Mouse (Mus musculus): ENCODE measurements around the gene Tnfaip8l1. TPM values are rescaled to one million over a fixed set of nuclear protein-coding genes. Genes with fewer than 3 reads are reported as not detected.

Gene Tnfaip8l1
- polyA plus RNA-seq, 1 experiment: 3.5 TPM

DNA sequence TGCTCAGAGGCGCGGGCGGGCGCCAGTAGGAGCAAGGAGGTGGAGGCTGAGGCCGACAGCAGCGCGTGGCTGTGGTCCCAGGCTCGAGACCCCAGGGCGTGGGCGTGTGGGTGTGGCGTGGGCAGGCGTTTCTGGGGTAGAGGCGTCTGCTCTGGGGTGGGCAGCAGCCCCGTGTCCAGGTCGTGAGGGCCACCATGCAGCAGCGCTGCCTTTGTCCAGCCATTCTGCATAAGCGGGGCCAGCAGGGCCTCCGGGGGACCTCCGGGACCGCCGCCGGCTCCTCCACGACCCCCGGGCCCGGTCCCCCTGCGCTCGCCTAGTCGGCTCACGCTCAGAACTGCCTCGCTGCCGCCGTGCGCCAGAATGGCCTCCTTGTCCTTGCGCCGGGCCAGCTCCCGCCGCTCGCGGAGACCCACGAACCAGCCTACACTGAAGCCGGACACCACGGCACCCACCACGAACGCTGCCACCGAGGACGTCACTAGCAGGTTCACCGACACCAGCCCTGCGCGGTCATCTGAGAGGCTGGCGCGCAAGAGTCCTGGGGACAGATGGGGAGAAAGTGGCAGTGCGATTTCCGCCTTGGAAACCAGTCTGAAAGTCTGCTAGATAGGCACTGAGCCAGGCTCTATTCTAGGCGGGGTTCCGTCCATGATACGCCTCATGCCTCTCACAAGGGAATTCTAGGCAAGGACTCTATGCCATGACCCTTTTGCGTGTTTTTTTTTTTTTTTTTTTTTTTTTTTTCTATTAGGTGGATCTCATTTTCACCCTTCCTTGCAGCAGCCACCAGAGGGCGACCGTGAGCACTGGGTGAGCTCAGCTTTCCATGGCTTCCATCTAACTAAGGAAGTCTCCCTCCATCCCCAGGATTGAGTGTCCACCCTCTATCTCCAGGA is 37.7 kb upstream of the Tnfaip8l1 start:
- 0 out of 2 replicates have a peak, but pooled peaks cover 2% of the 10 kb centered on the region for H3K4me1 ChIP-seq (ENCODE audit: control insufficient read depth, insufficient read depth, low read length)
- TF ChIP-seq POLR2A (IDR thresholded peaks at IDR 0.05; ENCODE audit: borderline replicate concordance, extremely low read depth, low read depth, low read length) (0 out of 2 replicates have a peak, but pooled peaks have one; percentile 11), CTCF (IDR thresholded peaks at IDR 0.05; ENCODE audit: insufficient read depth, low read length) (peak; percentile 82)
- peak; percentile 57 for DNase-seq
- H3K4me3 ChIP-seq (replicated peaks; ENCODE audit: extremely low read depth, low read depth, low read length): peak overlapping the region; percentile 52
- WGBS: 28% methylated on average over 59 of the region's 59 CpGs

DNA sequence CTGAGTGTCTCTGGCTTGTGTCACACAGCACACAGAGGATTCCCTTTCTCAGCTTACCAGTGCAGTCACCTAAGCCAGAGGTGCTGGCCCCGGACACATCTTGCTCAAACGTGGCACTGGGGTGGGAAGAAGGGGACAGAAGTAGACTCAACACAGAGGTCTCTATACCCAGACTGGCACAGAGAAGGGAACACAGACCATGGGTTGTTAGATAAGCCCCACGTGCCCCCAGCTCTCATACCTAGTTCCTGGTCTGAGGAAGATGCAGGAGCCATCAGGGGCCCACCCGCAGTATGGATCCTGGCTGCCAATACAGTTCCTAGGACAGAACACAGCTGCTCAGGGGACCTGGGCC is 37.0 kb upstream of the Tnfaip8l1 start:
- no peak for DNase-seq
- H3K4me3 ChIP-seq (replicated peaks; ENCODE audit: extremely low read depth, low read depth, low read length): no peak overlapping the region
- H3K4me1 ChIP-seq (ENCODE audit: control insufficient read depth, insufficient read depth, low read length): no peaks in the 10 kb centered on the region
- WGBS: 87% methylated on average over 4 of the region's 4 CpGs
- no peak for TF ChIP-seq POLR2A (IDR thresholded peaks at IDR 0.05; ENCODE audit: borderline replicate concordance, extremely low read depth, low read depth, low read length)
- no peak for TF ChIP-seq CTCF (IDR thresholded peaks at IDR 0.05; ENCODE audit: insufficient read depth, low read length)

DNA sequence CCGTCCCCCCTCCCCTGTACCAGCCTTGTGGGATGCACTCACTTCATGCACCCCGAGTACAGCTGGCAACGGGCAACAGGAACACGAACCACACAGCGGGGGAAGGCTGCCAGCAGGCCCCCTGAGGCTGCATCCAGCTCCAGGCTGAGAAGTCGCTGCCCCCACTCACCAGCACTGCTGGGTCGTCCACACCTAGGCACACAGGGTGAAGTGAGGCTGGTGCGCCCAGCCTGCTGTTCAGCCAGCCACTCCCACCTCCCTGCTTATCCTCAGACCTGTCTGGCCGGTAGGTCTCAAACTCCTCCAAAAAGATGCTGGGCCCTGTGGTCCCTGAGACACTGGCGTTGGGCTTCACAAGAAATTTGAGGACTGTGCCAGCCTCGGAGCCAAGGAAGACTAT is 36.1 kb upstream of the Tnfaip8l1 start:
- Histone ChIP-seq H3K4me1 (ENCODE audit: control insufficient read depth, insufficient read depth, low read length) (no peaks in the 10 kb centered on the region), H3K4me3 (replicated peaks; ENCODE audit: extremely low read depth, low read depth, low read length) (no peak overlapping the region)
- no peak for TF ChIP-seq POLR2A (IDR thresholded peaks at IDR 0.05; ENCODE audit: borderline replicate concordance, extremely low read depth, low read depth, low read length)
- TF ChIP-seq CTCF (IDR thresholded peaks at IDR 0.05; ENCODE audit: insufficient read depth, low read length): no peak
- 81% methylated on average over 11 of the region's 11 CpGs for WGBS
- no peak for DNase-seq

DNA sequence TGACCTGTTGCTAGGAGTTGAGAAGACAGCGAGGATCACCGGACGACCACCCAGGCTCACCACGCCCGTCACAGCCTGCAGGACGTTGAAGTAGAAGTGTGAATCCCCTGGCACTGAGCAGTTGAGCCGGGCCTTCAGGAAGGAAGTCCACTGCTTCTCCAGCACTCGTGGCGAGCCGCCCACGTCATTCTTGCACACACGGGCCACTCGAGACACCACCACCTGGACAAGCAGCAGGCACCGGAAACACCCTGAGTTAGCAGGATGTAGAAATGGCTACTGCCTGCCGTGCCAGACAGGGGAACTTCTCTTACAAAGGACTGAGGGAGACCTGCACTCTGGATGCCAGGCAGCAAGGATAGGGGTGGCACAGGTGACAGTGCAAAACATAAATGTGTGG is 34.0 kb upstream of the Tnfaip8l1 start:
- peaks cover 3% of the 10 kb centered on the region; the same call in 1 of the 2 replicates for H3K4me1 ChIP-seq (ENCODE audit: control insufficient read depth, insufficient read depth, low read length)
- 39% methylated on average over 15 of the region's 15 CpGs for WGBS
- H3K4me3 ChIP-seq (replicated peaks; ENCODE audit: extremely low read depth, low read depth, low read length): no peak overlapping the region
- no peak for DNase-seq
- TF ChIP-seq POLR2A (IDR thresholded peaks at IDR 0.05; ENCODE audit: borderline replicate concordance, extremely low read depth, low read depth, low read length): no peak
- TF ChIP-seq CTCF (IDR thresholded peaks at IDR 0.05; ENCODE audit: insufficient read depth, low read length): no peak

DNA sequence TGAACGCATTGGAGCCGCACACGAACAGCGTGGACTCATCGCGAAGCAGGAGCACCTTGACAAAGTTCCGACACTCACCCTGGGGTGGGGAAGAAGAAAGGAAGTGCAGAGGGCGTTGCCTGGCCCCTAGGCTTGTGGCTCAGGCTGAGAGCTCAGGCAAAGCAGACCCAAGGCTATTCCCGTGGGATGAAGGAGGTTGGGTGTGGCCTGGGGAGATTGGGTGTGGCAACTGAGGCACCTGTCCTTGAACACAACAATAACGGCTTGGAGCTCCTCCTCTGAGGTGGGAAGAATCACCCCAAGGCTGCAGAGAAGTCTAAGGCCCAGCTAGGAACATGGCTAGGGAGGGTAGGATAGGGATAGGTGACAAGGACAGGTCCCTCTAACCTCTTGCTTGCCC is 31.1 kb upstream of the Tnfaip8l1 start:
- TF ChIP-seq POLR2A (IDR thresholded peaks at IDR 0.05; ENCODE audit: borderline replicate concordance, extremely low read depth, low read depth, low read length) (no peak), CTCF (IDR thresholded peaks at IDR 0.05; ENCODE audit: insufficient read depth, low read length) (no peak)
- WGBS: 85% methylated on average over 10 of the region's 10 CpGs
- H3K4me1 ChIP-seq (ENCODE audit: control insufficient read depth, insufficient read depth, low read length): peaks cover 6% of the 10 kb centered on the region
- no peak for DNase-seq
- H3K4me3 ChIP-seq (replicated peaks; ENCODE audit: extremely low read depth, low read depth, low read length): no peak overlapping the region

DNA sequence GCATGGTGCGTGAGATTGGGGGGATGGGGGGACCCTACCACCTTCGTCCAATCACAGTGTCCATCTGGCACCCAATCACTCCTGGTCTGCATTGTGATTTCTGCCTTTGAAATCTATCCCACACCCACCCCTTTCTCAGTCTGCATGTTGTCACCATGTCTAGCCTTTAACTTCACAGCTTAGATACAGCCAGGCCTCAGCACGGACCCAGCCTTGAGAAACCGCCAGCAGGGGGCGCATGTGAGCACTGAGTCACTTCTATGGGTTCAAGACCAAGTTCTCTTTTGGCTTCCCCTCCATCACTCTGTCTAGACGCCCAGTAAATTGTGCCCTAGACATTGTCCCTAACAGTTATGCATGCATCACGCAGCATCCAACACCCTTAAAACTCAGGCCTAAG is 30.5 kb upstream of the Tnfaip8l1 start:
- H3K4me1 ChIP-seq (ENCODE audit: control insufficient read depth, insufficient read depth, low read length): peaks cover 6% of the 10 kb centered on the region
- peak; percentile 74 for DNase-seq
- TF ChIP-seq CTCF (IDR thresholded peaks at IDR 0.05; ENCODE audit: insufficient read depth, low read length) (peak; percentile 72), POLR2A (IDR thresholded peaks at IDR 0.05; ENCODE audit: borderline replicate concordance, extremely low read depth, low read depth, low read length) (no peak)
- 38% methylated on average over 7 of the region's 7 CpGs for WGBS
- no peak overlapping the region for H3K4me3 ChIP-seq (replicated peaks; ENCODE audit: extremely low read depth, low read depth, low read length)

DNA sequence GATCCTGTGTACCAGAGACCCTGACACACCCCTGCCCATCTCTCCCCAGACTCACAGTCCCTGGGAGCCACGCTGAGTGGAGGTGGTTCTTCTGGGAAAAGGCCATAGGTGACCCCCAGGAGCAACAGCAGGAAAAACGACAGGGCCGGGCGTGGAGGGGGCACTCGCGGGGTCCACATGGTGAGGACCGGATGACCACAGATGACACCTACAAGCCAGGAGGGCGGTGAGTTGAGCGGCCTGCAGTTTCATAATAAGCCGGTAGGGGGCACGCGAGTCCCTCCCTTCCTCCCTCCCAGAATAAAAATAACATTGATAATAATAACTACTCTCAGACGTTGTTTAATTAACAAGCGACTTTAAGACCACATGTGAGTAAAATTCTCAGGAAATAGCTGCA is 29.6 kb upstream of the Tnfaip8l1 start:
- peak; percentile 68 for DNase-seq
- 3% methylated on average over 14 of the region's 14 CpGs for WGBS
- H3K4me3 ChIP-seq (replicated peaks; ENCODE audit: extremely low read depth, low read depth, low read length): no peak overlapping the region
- H3K4me1 ChIP-seq (ENCODE audit: control insufficient read depth, insufficient read depth, low read length): peaks cover 6% of the 10 kb centered on the region
- TF ChIP-seq POLR2A (IDR thresholded peaks at IDR 0.05; ENCODE audit: borderline replicate concordance, extremely low read depth, low read depth, low read length) (no peak), CTCF (IDR thresholded peaks at IDR 0.05; ENCODE audit: insufficient read depth, low read length) (peak; percentile 89)

DNA sequence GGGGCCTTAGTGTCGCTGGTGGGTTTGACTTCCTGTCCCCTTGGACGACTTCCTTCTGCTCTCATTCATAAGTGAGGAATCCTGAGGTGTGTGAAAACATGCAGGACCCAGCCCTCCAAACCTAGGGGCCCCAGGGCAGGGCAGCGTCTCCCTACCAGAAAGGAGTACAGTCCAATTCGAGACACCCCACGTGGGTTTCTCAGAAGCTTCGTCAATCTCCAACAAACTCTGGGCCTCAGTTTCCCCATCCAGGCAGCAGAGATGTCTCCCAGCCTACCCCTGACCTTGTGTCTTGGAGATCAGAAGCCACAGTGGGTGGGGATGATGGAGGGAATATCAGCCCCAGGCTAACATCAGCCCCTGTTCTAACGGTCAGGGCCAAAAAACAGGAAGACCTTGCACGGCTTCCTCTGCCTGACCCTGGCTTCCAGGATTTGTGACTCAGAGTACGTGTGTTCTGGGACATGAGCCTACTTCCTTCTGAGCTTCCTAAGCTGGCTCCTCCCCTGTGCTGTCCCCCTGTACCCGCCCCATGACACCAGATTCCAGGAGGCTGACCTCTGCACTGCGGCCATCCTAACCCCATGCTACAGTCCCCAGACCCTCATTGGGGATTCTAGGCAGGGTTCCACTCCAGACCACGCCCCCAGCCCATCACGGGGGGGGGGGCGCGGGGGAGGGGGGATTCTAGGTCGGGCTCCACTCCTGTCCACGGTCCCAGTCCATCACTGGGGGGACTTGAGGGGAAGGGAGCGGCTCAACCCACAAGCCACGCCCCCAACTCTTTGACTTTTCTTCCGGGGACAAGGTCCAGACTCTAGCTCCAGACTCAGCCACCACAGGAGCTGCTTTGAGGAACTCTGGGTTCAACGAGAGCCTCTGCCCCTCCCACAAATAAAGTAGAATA is 28.6 kb upstream of the Tnfaip8l1 start:
- no peak for TF ChIP-seq CTCF (IDR thresholded peaks at IDR 0.05; ENCODE audit: insufficient read depth, low read length)
- peak; percentile 87; the same call in 1 of the 2 replicates for TF ChIP-seq POLR2A (IDR thresholded peaks at IDR 0.05; ENCODE audit: borderline replicate concordance, extremely low read depth, low read depth, low read length)
- WGBS: 8% methylated on average over 21 of the region's 21 CpGs
- Histone ChIP-seq H3K4me1 (ENCODE audit: control insufficient read depth, insufficient read depth, low read length) (peaks cover 6% of the 10 kb centered on the region), H3K4me3 (replicated peaks; ENCODE audit: extremely low read depth, low read depth, low read length) (peak overlapping the region; percentile 59)
- peak; percentile 50 for DNase-seq

DNA sequence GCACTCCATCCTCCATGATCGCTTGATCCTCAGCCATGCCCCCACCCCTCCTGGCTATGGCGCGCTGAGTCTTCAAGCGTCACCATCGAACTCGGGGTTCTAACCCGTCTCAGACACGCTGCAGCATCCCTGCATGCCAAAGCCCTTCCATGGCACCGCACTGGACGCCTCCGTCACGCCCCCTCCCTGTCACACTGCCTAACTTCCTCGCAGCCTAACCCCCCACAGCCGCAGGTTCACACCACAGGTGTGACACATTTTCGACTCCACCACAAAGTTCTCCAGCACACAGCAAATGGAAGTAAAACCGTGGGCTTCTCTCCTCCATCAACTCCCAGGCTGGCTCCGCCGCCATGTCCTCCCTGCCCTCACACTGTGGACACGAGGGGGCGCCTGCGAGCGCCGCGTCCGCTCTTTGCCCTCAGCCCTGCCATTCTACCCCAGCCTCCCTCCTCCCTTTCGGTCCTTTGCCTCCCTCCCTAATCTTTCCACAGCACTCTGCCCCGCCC is 27.8 kb upstream of the Tnfaip8l1 start:
- TF ChIP-seq CTCF (IDR thresholded peaks at IDR 0.05; ENCODE audit: insufficient read depth, low read length): peak; percentile 73
- TF ChIP-seq POLR2A (IDR thresholded peaks at IDR 0.05; ENCODE audit: borderline replicate concordance, extremely low read depth, low read depth, low read length): no peak
- 7% methylated on average over 27 of the region's 27 CpGs for WGBS
- Histone ChIP-seq H3K4me1 (ENCODE audit: control insufficient read depth, insufficient read depth, low read length) (peaks cover 6% of the 10 kb centered on the region), H3K4me3 (replicated peaks; ENCODE audit: extremely low read depth, low read depth, low read length) (peak overlapping the region; percentile 50)
- DNase-seq: peak; percentile 73

Data from lung, adult 2 months (tissue).